Mouse (Mus musculus) MEL (cell line): Measurements from ENCODE around the gene Khk.

Experiments used
- E2F4 ChIP-seq: IDR thresholded peaks from 2 replicates; pipeline ENCODE4 v1.6.1; 2011; ENCODE audit warnings: low read depth, low read length, improper control_type of control experiment, borderline replicate concordance
- GABPA ChIP-seq: IDR thresholded peaks from 2 replicates; pipeline ENCODE4 v1.6.1; 2012; ENCODE audit warnings: low read depth, mild to moderate bottlenecking, inconsistent platforms, low read length, improper control_type of control experiment, moderate library complexity
- MEF2A ChIP-seq: IDR thresholded peaks from 2 replicates; pipeline ENCODE4 v1.6.1; 2014; ENCODE audit warnings: low read depth, mild to moderate bottlenecking, inconsistent platforms, low read length, improper control_type of control experiment; ENCODE audit not compliant: poor library complexity, insufficient replicate concordance, severe bottlenecking; ENCODE audit errors: extremely low read depth
- POLR2A ChIP-seq, 2 experiments: IDR thresholded peaks; 2 replicates each; pipeline ENCODE4 v1.6.1; 2011 to 2012; ENCODE audit warnings: low read length in 2 of 2, mild to moderate bottlenecking in 2 of 2, control low read depth in 1 of 2, improper control_type of control experiment in 1 of 2, low read depth in 1 of 2, moderate library complexity in 1 of 2; ENCODE audit not compliant: control insufficient read depth in 1 of 2, insufficient read depth in 1 of 2, poor library complexity in 1 of 2
- RAD21 ChIP-seq: IDR thresholded peaks from 2 replicates; pipeline ENCODE4 v1.6.1; 2011; ENCODE audit warnings: mild to moderate bottlenecking, low read depth, low read length, improper control_type of control experiment

GRCm38 (mm10) chr5:30874365-30874764 lies 46.9 kb upstream of the Khk start:
- TF ChIP-seq GABPA (no peak), RAD21 (no peak), MEF2A (no peak), E2F4 (no peak), POLR2A (IDR thresholded peaks at IDR 0.05; ENCODE audit: control insufficient read depth in 1 of 2, insufficient read depth in 1 of 2, low read depth in 1 of 2, low read length in 2 of 2, poor library complexity in 1 of 2) (no peak)
